Mouse (Mus musculus): ENCODE measurements at regions not wholly inside any gene's neighbourhood (a gene's known extent, or its start where the extent isn't known, plus 50 kb on each side); places are given as distances from the start of the nearest gene placed in this dataset.
"Not testable (repeated sequence)": the region's sequence is repeated elsewhere in the genome, so short reads cannot be mapped to it uniquely, and the experiment has no call there.

DNA sequence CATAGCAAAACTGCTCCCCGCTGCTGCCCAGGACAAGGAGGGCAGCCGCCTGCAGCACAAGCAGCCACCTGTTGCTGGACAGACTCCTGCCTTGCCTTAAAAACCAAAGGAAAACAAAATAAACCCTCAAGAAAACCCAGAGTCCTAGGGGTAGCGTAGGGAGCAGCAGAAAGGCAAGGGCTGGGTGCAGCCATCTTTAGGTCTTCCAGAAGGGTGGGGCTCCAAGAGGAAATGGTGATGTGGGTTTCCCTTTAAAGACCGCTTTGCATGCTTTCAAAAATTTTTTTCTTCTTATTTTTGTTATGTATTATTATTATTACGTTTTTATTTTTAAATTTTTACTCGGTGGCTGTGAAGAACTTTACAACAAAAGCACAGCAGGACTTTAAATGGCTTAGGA lies 300.1 kb downstream of the Vrk1 start:
- no peak for DNase-seq

DNA sequence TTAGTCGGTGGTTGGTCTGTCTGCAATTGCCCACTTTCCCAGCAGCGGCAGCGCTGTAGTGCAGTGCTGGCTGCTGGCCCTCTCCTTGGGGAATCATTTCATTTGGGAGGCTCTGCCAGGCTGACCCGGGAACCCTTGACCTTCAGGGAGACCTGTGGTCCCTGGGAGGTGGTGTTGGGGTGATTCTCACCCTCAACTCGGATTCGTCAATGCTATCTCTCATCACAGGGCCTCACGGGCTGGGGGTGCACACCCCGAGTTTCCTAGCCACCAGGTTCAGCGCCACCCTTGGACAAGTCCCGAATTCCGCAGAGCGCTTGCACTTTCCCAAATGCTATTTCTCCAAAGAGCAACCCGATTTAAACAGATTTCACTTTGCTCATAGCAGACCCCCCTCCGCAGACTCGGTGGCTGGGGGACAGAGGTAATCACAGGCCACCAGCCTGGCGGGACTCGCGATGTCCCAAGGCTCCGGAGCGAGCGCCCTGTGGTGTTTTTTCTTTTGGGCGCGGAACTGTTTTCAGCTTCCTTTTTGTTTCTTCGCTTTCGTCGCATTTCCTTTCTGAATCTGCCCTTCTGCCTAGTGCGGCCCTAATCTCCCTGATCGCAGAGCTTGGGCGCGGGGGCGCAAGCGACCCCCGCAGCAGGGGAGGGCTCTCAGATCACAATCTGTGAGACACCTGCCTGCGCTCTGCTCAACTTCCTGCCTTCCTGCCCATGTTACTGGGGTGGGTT lies 300.7 kb downstream of the Vrk1 start:
- no peak for DNase-seq

DNA sequence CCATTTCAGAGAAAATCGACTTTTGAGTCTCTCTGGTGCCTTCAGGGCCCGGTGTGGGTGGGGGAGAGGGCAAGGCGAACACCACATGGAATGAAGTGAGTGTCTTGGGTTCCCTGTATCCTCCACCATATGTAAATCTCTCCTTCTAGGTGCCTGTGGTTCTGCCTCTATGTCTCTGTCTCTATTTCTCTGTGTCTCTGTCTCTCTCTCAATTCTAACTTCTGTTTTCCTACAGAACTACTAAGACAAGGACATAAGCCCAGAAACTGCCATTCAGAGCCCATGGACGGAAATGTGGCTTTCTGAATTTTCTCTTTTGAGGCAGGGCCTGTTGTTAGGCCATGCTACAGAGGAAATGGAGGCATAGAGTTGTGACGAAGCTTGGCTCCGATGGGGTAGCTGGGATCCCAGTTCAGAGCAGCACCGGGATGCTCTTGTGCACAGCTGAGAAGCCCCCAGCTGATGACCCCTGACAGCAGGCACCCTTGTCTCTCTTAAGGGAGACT lies 301.3 kb downstream of the Vrk1 start:
- no peak for DNase-seq

DNA sequence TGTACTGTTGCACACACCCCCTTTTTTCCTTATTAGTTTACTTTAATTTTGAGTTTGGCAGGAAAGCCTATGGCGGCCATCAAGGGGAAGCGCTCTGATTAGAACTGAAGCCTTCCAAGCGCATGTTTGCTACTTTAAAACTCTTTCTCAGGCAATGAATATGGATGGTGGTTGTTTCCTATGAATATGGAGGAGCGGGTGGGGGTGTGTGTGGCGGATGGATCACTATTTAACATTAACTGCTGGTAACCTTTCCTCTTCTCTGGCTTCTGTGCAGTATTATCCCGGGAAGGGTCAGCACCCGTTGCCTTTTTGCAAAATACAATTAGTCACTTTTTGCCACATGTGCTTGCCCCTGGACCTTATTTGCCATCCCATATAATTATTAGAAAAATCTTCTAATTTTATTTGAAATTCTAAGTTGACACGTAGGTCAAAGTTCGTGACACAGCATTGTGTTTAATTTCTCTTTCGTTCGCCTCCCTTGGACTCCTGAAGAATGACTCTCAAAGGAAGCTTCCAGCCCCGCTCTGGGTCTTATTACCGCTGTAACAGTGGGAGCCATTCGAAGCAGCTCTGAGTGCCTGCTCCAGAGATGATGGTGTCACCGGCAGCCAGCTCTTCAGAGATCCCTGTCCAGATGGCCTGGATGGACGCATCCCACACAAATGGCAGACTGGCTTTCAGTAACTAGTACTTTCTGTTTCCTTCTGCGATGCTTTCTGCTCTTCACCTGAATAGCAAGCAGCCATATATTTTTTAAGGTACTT lies 302.0 kb downstream of the Vrk1 start:
- DNase-seq = no peak

DNA sequence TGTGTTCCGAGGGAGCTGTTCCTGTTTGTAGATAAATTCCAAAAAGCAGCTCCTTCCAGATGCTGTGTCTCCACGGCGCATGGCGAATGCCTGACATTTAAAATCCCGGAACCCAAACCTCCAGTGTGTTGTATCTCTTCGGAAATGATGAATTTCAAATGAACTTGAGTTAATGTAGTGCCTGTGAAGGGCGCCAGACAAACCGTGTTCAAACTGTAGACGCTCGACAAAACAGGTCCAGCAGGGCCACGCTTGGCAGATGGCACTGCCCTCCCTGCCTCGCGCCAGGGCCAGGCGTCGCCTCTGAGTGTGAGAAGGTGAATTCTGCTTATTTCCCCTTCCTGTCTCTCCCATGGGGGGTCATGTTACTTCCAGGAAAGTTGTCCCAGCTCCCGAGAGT lies 307.7 kb downstream of the Vrk1 start:
- no peak for DNase-seq

DNA sequence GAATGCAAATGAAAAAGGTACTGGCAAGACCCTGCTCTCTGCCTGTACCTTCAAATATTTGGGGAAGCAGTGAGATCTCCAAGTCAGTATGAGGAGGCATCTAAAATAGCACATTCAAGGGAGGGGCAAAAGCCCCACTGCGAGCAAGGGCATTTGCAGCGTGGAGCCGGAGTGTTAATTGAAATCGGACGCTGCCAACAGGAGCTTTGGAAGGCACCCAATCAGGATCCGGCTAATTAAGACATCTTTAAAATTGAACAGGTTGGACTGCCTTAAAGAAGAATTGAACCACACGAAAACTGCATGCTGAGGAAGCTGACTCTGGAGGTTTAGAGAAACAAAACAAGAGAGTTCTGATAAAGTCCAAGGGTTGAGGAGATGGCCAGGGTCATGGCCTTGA lies 311.5 kb downstream of the Vrk1 start:
- DNase-seq = no peak

DNA sequence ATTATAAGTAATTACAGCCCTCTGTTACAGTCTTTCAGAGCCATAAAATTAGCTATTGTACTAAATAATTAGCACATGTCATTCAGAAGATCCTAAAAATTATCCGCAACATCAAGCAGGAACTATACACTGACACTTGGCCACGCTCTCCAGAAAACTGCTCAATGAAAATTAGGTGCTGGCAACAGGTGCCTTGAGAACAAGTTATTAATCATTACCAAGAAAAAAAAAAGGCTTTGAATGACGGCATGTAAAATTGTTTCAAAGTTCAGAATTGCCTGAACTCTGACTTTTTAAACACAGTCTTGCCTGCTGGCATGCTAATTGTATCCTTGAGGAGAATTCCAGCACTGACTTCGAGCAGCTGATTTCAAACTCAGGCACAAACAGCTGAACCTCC lies 316.6 kb downstream of the Vrk1 start:
- DNase-seq = no peak

DNA sequence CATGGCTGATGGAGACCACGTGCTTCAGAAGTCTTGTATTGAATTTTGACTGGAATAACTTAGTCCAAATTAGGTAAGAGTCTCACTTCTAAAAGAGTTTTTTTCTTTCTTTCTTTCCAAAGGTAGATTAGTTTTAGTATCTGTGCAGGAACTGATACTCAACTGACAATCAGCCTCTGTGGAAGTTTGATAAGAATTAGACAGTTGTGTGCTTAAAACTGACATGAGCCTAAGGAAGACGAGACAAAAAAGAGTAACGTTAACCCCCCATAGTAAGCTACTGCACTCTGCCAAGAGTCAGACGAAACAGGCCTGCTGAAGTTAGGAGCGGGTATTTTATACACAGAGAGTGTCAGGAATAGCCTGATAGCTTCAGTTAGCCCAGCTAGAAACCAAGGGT lies 317.3 kb downstream of the Vrk1 start:
- no peak for DNase-seq

DNA sequence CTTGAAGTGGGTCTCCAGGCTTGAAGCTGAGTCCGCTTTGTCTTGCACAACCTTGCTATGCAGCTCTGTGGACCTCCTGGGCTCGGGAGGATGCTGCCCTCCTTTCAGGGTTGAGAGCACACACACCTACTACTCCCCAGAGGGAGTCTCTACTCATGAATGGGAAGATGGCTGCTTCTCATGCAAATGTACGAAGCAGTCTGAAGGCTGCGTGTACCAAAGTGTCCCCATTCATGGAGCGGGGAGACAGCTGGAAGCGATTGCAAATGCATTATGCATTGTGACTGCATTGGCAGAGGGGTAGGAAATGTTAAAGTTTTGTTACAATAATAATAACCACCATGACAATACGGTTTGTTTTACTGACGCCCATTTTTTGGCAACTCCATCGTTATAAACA lies 347.8 kb downstream of the Vrk1 start:
- no peak for DNase-seq

DNA sequence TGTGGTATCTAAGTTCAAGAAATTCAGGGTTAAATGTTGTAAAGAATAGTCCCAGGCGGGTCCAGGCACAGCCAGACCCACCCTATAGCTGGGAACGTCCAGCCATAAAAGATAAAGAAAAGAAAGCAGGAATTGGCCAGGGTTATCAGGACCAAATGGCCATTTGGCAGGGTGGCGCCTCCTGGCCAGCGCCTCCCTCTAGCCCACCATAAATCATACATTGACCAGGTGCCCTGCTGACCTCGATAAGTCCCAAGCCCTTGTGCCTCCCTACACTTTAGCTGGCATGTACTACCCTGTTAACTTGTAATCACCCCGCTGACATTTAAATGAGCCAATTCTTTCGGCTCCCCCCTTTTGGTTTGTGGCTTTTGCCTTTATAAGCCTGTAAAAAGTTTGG lies 351.6 kb downstream of the Vrk1 start:
- not testable (repeated sequence) for DNase-seq

DNA sequence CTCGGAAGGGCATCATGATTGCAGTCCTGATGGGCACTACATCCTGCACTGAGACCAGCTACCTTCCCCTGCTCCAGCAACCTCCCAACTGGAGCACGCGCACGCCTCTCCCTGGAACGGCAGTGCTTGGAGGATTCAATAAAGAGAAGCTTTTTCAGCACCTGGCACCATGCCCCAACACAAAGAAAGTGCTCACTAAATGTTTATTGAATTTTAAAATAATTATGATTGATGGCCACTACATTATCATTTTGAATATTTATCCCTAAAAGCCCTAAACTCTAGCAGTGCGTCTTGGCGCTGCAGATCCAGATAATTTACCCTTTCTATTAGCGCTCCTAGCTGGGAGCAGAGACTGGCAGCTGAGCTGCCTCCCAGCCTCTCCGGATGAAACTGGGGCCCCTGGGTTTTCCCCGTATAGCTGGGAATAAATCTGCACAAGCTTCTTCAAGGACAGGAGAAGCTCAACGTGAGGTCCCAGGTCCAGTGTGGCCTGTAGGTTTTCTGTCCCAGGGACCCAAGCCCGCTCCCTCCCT lies 364.9 kb downstream of the Vrk1 start:
- DNase-seq = no peak

DNA sequence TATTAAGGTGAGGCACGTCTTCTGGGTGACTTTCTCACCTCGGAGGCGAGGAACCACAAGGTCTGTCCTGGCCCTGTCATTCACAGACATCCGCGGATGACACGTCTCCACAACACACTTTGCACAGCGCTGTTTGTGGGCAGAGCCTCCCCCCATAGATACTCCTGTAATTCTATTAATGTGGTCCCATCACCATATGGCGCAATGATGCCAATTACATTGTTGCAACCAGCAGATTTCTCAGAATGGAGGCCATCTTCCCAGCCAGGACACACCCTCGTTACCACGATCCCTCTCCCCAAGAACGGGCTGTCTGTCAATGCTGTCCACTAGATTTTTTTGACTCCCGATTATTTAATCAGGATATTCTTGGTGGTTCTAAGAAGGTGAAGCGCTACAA lies 365.9 kb downstream of the Vrk1 start:
- DNase-seq = no peak

DNA sequence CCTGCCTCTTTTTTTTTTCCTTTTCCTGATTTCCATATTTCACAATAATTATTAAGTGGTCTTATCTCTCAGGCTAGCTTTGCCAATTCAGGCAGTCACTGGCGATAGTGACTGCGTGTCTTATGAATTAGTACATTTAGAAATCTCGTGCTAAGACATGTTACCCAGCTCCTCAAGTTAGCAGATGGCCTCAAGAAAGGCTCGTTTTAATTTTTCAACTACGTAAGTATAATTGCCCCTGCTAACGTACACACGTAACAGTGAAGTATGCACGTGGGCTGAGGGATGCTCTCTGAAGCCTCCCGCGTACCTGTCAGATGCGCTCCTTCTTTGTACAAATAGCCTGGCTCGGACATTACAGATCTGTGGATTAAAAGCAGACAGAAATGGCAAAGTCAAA lies 366.8 kb downstream of the Vrk1 start:
- DNase-seq = no peak

DNA sequence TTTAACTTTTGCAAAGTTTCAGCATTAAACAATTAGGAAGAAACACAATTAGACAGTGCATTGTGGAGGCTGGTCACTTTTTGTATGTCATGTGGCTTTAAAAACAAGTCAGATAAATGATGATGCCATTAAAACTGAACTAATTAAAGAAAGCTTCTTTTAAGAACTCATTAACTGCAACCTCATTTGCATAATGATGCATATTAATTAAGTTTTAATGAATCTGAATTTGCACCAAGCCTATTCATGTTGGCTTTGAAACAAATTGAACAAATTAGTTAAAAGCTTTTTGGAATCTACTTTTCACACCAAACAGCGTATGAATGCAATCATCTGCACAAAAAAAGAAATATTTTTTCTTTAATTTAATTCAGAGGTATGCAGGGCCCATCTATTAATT lies 367.3 kb downstream of the Vrk1 start:
- no peak for DNase-seq

DNA sequence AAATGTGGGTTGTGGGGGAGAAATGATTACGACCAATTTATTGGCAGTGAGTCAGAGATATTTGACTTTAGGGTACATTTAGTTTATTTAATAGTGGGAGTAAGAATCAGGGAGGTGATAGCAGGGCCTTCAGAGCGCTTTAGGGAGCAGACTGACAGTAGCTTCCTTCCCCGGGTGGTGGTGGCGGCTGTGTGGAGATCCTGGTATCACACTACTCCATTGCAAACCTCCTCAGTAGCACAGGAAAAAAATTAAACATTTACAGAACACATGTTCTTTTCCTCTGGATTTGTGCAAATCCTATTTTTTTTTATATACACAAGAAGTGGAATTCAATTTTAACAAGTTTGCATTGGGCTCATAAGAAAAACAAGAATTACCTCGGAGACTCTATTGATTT lies 367.7 kb downstream of the Vrk1 start:
- no peak for DNase-seq

DNA sequence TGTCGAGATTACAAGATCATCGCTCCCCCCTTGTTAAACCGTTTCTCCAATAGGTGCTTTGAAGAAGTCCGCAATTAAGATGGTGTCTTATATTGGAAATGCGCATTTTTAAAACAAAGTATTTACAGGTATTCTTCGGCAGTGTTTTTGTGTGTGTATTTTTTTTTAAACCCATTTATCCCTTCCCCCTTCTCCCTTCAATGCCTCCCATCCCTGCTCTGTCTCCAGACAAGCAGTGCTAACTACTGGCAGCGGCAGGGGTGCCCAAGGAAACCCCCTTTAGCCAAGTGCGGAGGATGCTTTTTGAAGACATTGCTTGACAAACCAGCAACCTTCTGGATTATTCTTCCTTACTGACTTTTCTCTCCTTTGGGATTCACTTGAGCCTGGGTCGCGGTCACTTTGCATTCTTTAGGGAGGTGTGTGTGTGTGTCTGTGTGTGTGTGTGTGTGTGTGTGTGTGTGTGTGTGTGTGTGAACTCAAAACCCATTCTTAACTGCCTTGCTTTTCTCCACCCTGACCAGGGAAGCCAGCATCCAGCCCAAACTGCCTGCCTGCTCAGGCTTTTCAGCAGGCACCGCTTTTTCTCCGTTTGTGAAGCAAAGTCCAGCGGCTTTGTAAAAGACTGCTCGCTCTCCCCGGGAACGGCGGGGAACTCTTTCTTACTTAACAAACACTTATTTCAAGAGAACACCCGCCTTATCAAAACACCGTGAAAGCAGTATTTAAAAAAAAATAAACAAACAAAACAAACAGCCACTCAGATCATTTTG lies 368.5 kb downstream of the Vrk1 start:
- DNase-seq = no peak

DNA sequence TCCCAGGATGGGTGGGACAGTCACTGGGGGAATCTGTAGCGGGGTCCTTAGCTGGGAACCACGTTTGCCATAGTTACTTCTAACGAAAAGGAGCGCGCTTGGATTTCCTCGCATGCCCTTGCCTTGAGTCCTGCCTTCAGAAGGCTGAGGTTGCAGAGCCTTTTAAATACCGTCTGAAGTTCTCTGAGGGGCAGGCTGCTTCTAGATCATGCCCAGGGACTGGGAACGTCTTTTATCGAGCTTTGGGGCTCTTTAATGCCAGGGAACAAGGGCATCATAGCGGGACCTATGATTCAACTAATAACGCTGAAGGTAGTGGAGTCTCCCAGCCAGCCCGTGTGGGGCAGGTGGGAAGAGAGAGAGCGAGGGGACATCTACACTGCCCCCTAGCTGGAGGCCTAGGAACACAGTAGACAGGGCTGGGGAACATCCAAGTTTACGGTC lies 369.1 kb downstream of the Vrk1 start:
- DNase-seq = no peak

DNA sequence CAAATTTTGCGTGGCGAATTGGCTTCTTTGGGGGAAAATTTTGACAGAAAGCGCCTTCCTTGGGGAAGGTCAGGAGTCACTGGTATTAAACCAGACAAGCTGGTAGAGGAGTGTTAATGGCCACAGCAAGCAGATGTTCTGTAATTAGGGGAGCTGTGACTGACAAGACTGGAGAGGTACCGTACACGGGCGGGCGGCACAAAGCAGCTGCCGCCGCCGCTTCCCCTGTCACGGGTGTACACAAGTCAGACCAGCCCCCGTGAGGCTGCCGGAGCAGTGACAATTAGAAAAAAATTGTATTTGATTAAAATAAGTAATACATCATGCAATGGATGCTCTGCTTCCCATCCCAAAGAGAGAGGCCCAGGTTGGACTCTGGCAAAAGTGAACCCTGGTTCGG lies 369.8 kb downstream of the Vrk1 start:
- no peak for DNase-seq

DNA sequence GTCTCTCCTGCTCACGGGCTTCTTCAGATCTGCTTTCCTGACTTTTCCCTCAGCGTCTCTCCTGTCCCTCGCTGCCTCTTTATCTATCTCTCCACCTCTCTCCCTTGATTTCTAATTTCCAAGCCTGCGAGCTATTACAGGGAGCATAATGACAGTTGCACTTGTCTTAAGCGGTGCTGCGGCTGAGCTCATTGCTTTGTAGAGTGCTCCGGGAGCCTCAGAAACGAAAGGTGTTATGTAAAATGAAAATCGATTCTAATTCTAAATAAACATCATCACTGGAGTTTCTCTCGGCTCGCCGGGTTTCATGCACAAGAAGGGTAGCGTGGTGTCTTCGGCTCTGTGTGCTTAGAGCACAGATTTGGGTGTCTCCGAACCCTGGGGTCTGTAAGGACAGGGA lies 371.8 kb downstream of the Vrk1 start:
- DNase-seq = no peak

DNA sequence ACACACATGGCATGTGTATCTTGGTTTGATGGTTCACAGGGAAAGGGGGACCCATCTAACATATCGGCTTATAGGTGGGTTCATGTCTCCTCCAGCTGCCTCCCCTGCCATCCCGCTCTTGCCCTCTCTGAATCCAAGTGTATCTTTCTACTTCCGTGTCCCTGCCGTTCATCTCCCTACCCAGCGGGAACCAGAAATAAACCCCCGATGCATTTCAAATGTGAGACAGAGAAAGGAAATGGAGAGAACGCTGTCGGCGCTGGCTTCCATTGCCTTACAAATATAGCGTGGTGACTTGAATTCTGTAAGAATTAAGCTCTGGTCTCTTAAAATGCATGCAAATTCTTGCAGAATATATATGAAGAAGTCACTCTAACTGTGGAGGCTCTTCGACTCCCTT lies 379.2 kb downstream of the Vrk1 start:
- no peak for DNase-seq

DNA sequence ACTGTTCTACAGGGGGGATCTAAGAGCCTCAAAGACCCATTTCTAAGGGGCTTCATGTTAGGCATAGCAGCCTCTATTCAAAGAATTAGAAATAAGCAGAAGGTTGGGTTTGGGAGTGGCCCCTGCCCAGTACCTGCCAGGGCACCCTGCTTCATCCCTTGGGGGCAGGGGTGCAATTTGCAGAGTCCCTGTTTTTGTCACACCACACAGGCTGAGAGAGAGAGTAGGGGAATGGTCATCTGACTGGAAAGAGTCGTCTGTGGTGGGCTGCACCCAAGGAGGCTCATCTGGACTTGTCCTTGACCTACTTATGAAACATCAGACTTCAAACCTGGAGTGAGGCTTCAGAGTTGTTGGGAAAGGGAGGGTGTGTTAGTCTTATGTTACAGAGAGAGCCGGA lies 382.3 kb downstream of the Vrk1 start:
- DNase-seq = no peak

DNA sequence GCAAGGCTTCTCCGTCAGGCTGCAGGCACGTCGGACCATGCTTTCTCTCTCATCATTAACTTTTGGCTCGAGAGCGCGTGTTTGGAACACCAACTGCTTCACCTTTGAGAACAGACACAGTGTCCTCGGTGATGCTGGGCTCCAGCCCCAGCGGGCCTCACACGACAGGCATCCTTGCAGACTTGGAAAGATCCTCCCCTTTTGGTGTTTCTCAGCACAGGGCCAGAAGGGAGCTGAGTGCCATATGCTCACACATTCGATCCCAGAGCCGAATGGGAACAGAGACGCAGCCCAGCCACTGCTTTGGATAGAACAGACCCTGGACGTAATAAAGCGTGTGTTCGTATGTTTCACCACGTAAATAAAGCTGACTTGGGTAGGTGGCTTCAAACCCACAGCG lies 389.1 kb downstream of the Vrk1 start:
- no peak for DNase-seq

DNA sequence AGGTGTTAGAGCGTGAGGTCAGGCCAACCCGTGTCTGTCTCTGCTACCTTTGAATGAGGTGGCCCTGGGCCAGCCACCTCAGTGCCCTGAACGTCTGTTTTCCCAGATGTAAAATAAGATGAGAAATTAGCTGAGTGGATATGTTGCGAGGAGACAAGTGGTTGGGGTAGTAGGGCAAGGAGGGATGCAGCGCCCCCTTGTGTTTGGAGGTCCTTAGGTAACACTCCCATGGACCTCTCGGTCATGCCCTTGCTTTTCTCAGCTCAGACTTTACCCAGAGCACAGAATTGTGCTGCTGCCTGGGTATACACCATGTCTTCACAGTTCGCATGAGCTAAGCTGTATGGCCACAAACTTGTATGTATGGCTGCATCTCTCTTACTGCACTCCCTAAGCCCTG lies 401.0 kb downstream of the Vrk1 start:
- no peak for DNase-seq

DNA sequence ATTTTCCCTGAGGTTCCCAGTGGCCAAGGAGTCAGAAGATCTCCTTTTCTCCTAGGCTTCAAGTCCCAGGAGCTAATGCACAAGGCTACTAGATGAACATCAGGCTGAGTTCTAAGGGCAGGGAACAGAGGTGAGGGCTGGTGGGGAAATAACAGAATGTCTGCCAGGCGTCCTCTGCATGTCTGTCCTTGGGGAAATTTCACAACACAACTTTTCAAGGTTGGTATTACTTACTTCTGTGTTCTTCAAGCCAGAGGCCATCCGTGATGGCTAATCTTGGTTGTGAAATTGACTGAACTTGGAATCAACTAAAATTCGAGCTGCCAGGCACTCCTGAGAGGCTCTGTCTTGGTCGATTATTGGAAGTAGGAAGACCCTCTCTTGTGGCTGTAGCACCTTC lies 416.6 kb downstream of the Vrk1 start:
- DNase-seq = no peak

All from lung, postnatal 14 days (tissue).